Mouse (Mus musculus) heart, adult 11 months (tissue): ENCODE data around the gene Mier3.
A peak's percentile ranks its signal among the peaks of the same experiment; 100 is the strongest.

ENCODE experiments used
- DNase-seq: peaks from one replicate; pipeline ENCODE4 v3.0.0; 2022

The Mier3 gene

DNA sequence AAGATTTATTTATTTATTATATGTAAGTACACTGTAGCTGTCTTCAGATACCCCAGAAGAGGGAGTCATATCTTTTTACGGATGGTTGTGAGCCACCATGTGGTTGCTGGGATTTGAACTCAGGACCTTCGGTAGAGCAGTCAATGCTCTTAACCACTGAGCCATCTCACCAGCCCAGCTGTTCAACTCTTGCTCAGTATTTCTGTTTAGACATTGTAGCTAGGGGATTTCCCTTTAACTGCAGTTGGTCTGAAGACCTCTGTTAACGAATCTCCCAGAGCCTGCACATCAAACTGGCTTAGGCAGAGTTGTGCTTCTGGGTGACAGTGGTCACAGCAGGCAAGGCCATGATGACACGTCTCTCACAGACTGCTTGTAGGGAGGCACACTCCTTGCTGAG, 23.2 kb downstream of the Mier3 start:
- DNase-seq = peak; percentile 29

DNA sequence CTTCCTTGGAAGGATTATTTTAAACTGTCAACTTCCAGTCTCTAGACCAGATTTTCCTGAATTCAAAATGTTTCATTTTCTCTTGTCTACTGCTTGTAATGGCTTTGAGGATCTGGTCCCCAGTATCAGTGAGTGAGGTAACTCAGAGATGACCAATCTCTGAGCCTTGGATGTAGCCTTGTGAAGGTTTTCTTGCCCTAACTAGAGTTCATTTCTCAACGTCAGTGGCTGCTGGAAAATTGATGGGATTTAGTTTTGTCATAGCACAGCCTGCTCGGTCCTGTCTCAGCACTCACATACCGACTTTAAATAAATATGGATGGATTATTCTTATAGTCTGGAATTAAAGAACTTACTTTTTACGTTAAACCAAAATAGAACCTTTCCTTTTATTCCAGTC, 29.8 kb downstream of the Mier3 start:
- DNase-seq = peak; percentile 58

DNA sequence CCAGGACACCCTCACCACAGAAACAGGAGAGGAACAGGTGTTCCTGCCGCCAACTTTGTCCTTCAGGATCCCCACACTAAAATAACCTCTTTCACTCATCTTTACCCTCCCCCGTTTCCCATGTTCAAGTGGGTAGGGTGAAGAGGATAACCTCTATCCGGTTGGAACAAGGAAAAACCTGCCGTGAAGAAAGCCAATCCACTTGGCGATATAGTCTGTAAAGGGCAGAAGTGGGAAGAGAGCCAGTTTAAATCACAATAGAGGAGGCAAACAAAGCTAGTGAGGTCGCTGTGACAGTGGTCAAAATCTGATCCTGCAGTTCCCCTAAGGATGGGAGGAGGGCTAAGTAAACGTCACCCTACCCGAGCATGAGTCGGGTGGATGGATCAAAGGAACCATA, 38.9 kb downstream of the Mier3 start:
- no peak for DNase-seq

DNA sequence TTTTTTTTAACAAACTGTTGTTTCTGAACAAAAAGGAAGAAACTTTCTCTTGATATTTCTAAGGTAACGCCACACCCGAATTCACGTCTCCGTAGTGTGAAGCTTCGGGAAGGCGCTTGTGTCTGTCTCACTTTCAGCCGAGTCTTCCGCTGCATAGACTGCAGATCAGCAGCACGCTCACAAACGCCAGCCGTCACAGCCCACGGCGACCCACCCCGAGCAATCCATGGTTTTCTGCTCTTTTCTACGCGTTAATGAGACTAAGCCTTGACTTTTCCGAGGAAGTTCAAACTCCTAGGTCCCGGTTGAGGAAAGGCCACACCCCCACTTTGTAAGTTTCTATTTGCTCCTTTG, 44.0 kb downstream of the Mier3 start:
- no peak for DNase-seq

DNA sequence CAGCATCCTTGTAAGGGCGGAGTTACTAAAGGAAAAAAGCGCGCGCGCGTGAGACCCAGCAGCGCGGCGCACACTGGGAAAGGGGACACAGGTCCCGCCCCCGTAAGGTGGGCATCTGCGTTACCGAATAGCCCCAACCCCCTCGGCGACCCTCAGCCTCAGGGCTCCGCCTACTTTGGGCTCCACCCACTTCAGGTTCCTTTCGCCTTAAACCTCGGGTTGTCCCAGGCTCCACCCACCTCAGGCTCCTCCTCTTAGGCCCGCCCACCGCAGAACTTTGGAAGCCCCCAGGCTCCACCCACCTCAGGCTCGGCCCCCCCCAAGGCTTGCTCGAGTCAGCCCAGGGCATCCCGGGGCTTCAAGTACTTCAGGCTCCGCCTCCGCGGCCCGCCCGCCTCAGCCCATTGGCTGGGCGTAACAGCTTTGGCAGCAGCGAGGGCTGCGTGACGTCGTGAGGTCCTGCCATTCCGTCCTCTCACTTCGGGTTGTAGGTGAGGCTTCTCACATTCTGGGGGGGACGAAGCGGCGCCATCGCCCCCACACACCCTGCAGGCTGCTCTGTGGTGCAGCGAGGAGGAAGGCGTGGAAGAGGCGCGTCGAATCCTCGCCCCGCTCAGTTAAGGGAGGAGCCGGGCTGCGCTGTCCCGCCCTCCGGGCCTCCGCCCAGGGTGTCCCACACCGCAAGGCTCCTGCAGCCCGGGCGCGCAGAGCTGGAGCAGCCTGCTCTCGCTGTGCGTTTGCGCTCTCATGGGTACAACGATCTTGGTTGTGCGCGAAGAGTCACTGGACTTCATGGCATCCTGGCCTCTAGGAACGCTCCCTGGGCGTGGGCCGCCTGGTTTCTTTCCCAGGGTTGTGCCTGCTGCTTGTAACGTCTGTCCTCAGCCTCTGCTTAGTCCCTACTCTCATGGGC, 44.6 kb downstream of the Mier3 start:
- peak; percentile 100 for DNase-seq

DNA sequence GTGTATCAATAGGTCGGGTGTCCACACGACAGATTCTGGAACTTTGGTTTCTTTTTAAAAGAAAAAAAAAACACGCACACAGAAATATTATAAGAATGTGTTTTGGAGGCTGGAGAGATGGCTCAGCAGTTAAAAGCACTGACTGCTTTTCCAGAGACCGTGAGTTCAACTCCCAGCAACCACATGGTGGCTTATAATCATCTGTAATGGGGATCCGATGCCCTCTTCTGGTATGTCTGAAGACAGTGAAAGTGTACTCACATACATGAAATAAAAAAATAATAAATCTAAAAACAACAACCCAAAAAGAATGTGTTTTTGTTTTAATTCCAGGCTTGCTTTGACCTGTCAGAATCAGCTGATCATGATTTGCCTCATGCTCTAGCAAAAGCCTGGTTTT, 46.1 kb downstream of the Mier3 start:
- no peak for DNase-seq

DNA sequence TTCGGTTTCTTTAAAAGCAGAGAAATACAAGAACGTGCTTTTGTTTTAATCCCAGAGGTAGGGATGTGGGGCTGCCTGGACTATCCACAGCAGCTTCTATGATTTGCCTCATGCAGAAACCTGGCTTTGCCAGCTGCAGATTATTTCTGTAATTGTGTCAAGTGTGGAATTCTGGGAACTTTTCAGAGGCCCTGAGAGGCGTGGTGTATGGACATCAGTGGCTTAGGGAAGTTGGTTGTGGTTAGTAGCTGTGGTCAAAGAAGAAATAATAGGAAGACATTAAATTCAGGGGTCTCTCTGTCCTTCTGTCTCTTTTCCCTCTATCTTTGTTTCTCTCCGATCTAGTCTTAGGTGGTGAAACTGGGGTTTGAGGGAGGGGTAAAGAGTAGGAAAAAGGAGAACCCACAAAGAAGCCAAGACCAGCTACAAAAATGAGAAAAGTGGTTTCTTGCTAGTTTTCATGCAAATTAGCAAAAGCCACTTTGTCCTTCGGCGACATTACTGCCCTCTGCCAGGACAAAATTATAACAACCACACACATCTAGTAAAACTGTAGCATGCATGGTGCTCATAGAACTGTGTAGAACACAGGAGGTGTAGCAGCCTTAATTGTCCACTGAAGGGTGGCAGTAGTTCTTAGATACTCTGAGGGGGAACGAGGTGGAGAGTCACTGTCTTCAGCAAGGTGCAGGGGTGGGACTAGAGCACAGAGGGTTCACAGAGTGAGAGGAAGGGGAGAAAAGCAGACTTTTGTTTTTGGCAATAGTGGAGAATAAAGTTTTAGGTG, 60.6 kb downstream of the Mier3 start:
- peak; percentile 81 for DNase-seq

DNA sequence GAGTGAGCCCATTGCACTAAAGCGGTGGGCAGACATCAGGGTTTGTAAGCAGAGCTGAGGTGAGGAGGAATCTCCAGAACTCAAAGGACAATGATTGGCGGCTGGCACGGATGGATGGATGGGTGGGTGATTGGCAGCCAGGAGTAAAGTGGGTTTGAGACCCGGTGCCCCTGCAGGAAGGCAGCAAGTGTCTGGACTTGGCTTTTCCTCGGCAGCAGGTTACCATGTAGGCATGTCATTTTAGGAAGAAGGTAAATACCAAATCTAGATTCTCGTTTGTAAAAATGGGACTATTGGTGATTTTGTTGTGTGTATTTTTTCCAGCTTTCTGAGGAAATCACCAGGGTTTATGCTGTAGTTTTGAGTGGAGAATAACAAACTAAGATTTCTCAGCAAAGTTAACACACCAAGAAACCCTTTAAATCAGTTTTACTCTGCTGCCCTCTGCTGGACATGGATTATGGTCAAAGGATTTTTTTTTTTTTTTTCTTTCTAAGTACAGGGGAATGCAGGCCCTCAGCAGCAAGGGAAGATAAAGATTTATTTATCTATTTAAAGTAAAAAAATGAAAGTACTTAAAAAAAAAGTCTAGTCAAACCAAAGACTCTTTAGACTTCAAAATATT, 61.3 kb downstream of the Mier3 start:
- peak; percentile 8 for DNase-seq

DNA sequence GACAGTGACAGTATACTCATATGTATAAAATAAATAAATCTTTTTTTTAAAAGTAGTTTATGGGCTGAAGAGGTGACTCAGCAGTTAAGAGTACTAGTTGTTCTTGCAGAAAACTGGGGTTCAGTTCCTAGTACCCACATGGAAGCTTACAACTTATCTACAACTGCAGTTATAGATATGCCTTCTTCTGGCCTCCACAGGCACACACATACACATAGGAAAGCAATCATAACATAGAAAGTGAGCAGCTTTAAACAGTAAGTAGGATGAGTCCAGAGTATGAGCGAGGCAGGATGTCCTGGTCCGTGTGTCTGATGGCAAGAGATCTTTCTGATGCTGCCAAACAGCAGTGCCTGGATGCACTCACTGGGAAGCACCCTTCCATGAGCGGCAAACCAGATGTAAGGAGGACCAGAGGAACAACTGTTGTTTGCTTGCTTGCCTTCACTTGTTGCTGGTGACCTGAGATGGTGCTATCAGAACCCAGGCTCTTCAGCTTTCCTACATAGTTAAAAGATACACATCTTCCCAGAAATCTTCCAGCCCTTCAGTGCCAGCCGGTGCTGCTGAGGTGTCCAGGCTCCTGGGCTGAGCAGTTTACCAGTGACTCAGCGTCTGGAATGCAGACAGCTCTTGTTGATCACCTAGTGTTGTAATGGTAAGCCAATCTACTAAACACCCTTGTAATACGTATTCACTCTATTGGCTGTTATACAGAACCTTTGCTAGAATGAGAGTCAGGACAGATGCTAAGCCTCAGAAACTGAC, 63.6 kb downstream of the Mier3 start:
- peak; percentile 79 for DNase-seq

DNA sequence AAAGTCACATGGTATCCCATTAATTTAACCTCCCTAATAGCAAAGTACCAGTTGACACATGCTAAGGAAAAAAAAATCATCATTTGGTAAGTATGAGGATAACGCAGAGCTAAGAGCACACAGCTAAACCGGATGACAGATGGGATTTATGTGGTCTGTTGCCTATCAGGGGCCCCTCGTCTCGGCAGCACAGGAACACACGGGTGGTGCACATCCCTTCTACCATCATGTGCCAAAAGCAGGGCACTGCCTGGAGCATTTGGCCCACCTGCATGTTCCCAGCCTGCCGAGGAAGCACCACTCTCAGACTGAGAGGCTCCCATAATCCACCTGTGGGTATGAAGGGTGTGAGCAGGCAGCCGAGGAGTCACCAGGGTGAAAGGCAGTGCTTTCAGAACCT, 64.4 kb downstream of the Mier3 start:
- peak; percentile 75 for DNase-seq

DNA sequence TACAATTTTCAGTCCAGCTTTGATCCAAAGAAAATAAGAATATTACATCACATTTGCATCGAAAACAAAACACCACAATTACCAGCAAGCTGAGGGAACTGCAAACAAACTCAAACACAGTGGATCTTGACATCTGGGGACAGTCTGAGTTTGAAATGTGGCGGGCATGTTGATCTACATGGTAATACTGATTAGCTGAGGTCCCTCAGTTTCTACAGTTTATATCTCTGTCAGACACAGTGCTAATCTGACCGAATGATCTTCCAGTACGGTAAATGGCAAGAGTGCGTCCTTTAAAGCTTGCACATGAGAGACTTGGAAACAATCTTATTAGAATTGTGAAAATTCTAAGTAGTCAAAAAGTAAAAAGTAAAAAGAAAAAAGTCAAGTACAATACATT, 66.1 kb downstream of the Mier3 start:
- peak; percentile 7 for DNase-seq

DNA sequence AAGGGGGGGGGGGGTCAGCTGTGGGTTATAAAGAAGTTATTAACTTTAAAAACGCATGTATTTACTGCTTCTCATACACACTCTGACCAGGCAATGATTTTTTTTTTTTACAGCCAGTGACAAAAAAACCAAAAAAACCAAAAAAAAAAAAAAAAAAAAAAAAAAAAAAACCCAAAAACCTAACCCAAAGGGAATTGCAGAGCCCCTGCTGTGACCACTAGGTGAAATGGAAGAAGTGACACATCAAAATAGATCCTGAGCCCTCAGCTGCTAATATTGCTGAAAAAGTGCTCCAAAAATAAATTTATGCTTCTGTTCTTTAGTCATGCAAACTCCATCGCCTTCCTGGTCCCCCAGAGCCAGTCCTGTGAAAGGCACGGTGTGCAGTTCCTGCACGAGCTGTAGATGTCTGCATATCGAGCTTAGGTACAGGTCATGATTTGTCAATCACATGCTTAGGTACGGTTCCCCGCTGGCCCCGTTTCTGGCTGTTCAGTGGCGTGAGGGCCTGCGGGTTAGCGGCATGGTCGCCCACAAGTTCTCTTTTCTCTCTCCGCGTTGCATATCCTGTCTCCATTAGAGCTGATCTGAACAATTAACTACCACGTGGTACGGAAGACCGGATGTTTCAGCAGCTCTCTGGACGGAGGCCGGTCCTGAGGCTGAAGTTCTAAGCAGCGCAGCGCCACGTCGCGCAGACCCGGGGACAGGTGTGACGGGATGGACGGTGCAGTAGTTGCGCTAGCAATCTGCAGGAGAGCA, 67.7 kb downstream of the Mier3 start:
- peak; percentile 86 for DNase-seq

DNA sequence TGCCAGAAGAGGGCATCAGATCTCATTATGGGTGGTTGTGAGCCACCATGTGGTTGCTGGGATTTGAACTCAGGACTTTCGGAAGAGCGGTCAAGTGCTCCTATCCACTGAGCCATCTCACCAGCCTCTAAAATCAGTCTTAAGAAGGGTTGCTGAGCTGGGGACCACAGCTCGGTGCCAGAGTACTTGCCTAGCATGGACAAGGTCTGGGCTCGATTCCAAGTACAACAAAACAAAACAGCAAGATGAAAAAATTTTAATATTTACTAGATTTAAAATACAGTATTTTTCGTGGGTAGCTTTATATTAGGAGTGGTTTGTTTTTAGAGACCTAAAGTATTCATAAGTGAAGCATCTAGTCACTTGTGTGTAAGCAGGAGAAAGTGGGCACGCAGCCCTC, 72.5 kb downstream of the Mier3 start:
- DNase-seq = peak; percentile 8

DNA sequence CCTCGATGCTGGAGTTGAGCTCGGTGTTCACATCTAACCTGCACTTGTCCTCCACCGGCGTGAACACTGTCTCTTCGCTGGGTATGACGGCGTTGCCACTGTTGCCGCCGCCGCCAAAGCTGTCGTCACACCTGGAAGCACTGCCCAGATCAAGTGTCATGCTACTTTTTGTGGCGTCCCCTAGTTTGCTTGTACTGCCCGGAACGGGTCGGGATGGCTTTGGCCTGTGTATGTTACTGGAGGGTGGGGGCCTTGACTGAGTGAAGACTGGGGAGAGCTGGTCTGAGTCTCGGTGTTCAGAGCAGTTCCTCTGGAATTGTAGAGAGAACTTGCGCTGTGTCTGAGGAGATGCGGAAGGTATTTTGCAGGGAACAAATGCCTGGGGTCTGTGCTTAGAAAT, 74.6 kb downstream of the Mier3 start:
- peak; percentile 89 for DNase-seq

DNA sequence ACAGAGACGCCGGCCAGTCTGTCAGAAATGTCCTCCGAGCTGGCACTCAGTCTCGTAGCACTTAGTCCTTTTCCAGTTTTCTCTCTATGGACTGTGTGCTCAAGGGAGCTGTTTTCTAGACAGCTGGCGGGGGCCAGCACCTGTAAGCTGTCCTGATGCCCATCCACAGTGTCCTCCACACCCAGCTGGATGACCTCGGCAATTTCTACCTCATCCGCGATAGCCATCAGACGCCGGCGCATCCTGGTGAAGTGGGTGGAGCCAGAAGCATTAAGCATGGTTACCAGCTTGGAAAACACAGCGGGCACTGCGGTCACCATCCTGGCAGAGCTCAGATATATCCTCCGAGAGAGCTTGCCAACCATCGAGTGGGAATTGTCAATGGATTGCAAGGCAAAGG, 75.2 kb downstream of the Mier3 start:
- DNase-seq = peak; percentile 87

DNA sequence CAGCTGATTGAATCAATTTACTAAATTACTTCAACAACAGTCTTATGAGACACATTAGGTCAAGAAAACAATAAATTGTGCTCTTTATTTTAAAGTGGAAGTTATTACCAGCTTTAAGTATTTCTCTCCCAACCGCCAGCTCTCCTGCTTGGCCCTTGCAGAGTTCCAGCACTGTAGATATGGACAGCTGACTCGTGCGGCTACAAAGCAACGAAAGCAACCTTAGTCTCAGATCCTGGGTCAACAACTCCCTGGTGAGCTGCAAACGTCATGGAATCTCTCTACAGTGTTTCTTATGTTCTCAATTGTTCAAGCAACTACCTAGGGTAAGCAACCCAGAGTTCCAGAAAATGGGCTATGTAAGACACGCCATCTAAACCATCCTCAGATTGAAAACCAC, 76.2 kb downstream of the Mier3 start:
- peak; percentile 76 for DNase-seq

DNA sequence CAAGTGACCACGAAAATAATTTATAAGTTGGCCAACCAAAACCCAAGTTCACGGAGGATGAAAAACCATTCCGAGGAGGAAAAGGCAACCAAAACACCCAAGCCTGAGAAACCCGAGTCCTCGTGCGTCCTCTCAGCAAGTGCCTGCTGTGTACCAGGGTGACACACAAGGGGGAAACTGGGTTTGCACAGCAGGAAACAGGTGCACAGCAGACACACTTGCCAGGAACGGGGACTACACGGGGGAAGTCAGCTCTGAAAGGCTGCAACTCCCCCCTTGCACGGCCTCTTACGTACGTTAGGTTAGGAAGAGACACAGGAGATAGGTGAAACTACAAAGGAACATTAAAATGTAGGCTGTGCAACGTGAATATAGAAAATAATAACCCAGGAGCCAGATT, 81.7 kb downstream of the Mier3 start:
- DNase-seq = peak; percentile 41
